Mouse (Mus musculus) CD8-positive naive resting alpha-beta T cell, adult 2 months (primary cell): ENCODE results near the gene Pym1.

Experiments
- DNase-seq, 2 experiments: peaks; one replicate each; pipeline ENCODE4 v3.0.0; 2022; ENCODE audit warnings: low read depth in 2 of 2, low spot score in 2 of 2

Pym1 gene

GRCm38 (mm10) chr10:128744680-128745601 is 2.7 kb upstream of the Pym1 start, which contains the start of gene Dgka:
TSS of gene Dgka (minus strand) at chr10:128744855.
- DNase-seq = peak; percentile 58 to 72

- DNase-seq = peak; percentile 83 to 89
These were observed 1.6 kb upstream of the Pym1 start for GRCm38 (mm10) chr10:128745946-128746613.

GRCm38 (mm10) chr10:128746972-128747645 is 580 bp upstream of the Pym1 start:
- no peak for DNase-seq

DNA sequence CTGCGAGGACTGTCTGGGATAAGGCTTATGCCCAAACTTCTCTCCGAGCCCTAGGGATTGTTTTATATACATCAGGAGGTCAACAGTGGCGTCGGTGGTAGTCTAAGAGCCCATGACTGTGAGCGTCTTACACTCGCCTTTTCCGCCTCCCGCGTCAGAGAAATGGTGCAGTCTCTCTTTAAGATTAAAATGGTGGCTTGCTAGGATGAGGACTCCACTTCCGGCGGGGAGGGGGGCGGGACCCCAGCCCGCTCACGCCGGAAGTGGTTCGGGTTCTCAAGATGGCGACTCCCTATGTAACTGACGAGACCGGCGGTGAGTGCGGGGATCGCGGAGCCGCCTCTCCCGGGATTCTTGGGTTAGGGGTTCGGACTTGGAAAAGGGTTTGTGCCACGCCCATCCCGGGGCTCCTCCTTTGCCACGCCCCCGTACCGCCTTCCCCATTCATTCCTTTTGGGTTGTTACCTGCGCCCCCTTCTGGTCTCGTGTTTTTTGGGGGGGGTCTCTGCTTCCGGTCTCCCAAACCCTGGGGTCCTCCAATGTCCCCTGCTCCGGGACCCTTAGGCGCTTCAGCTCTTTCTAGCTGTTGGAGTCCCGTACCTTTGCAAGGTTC is 669 bp downstream of the Pym1 start:
- peak; percentile 62 to 67 for DNase-seq

- DNase-seq = peak in 1 of 2 experiments; percentile 15
These were observed 25.2 kb downstream of the Pym1 start for GRCm38 (mm10) chr10:128772895-128773294.

GRCm38 (mm10) chr10:128773685-128774084 is 26.0 kb downstream of the Pym1 start:
- no peak for DNase-seq

DNA sequence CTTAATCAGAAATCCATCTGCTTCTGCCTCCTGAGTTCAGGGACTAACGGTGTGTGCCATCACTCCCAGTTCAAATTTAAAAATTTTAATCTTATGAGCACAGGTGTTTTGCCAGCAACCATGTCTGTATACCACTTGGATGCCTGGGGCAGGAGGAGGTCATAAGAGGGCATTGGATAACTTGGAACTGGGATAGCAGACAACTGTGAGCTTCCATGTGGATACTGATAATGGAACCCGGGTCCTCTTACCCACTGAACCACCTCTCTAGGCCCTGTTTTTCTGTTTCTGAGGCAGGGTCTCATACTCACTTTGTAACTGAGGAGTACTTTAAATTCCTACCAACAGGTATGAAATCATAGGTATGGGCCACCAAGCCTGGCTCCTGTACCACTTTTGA is 30.8 kb downstream of the Pym1 start:
- DNase-seq = no peak

DNA sequence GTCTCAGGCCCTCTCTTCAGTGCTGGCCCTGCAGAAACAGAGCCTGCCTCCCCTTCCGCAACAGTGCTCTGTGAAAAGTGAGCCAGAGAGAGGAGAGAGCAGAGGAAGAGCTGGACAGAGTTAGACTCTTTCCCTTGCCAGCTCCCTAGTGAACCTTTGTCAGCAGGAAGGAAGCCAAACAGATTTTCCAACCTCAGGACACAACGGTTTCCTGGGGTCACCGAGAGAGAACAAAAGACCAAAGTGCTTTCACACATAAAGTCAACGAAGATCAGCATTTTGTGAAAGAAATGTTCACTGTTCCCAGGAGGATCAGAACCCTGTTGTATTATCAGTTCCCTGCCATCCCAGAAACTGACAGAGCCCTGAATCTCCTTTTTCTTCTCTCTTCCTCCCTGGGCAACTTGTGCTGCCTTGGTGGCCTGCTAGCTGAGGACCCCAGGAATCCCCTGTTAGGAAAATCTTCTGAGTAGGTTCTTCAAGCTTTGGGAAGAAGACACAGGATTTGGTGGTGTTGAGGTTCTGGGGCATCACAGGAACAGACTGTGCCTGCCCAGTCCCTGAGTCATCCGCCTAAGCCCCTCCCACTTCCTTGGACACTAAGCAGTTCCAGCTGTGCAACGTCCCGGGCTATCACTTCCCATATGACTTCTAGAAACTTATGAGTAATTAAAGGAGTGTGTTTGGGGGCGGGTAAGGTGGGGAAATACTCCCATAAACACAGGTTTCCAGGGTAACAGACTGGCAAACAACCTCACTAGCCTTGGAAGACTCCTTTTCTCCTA is 31.5 kb downstream of the Pym1 start:
- DNase-seq = no peak

DNA sequence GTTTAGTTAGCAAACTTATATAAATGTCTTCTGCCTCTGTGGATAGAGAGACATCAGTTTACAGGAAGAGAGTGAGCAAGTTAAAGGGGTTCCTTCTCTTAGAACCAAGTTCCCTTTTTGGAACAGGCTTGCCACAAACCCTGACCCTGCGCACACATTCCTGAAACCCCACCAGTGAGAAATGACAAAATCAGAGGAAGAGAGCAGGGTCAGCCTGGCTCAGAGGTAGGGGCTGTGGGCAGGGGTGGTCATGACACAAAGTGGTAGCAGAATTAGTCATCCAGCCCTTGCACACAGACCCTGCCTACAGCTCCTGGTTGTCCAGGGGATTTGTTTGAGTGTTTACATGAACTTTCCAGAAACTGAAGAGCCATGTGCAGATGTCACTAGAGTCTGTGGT is 32.5 kb downstream of the Pym1 start:
- DNase-seq = no peak

GRCm38 (mm10) chr10:128790398-128791124 is 42.9 kb downstream of the Pym1 start, which contains the start of gene Mmp19:
TSS of gene Mmp19 (plus strand) at chr10:128790910.
- DNase-seq = no peak

DNA sequence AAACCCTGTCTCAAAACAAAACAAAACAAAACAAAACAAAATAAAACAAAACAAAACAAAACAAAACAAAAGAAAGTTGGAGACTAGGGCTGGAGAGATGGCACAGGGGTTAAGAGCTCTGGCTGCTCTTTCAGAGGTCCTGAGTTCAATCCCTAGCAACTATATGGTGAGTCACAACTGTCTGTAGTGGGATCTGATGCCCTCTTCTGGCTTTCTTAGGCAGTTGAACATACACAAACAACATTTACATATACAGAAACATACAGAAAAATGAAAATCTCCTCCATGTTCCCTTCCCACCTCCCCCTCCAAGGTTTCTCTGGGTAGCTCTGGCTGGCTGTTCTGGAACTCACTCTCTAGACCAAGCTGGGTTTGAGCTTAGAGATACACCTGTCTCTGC is 44.4 kb downstream of the Pym1 start:
- no peak for DNase-seq

GRCm38 (mm10) chr10:128793258-128793657 is 45.6 kb downstream of the Pym1 start:
- DNase-seq = no peak

GRCm38 (mm10) chr10:128794391-128794790 is 46.7 kb downstream of the Pym1 start:
- no peak for DNase-seq

DNA sequence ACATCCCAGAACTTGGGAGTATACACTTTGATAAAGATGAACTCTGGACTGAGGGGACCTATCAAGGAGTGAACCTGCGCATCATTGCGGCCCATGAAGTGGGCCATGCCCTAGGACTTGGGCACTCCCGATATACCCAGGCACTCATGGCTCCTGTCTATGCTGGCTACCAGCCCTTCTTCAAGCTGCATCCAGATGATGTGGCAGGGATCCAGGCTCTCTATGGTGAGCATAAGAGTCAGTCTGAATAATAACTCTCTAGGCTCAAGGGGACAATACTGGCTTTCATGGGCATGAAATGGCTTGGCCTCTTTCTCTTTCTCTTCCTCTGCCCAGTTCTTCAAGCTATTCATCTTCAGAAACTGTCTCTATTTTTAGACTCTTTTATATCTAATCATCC is 47.9 kb downstream of the Pym1 start:
- no peak for DNase-seq

DNA sequence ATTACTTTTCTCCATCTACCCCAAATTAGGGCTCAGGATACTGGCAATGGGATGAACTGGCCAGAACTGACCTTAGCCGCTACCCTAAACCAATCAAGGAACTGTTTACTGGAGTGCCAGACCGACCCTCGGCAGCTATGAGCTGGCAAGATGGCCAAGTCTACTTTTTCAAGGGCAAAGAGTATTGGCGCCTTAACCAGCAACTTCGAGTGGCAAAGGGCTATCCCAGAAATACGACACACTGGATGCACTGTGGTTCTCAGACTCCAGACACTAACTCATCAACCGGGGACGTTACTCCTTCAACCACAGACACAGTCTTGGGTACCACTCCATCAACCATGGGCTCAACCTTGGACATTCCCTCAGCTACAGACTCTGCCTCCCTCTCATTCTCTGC is 51.0 kb downstream of the Pym1 start:
- no peak for DNase-seq

DNA sequence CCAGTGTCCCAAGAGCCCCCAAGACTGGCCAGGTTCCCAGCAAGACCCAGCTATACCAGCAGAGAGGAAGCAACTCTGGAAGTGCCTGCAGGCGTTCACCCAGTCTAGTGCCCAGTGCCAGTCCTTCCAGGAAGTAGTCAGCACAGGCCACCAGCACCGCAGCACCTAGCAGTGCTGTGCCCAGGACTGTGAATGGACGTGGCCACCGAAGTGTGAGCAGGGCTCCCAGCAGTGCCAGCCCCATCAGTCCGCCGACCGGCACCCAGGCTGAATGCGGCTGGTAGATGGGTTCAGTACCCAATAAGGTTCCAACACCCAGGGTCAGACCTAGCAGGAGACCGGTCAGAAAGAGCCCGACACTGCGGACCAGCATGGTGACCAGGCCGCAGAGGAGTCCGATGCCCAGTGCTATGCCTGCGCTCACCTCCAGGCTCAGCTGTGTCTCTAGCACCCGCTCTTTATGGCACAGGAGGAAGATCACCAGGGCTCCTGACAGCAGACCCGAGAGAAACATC is 54.3 kb downstream of the Pym1 start:
- DNase-seq = no peak

DNA sequence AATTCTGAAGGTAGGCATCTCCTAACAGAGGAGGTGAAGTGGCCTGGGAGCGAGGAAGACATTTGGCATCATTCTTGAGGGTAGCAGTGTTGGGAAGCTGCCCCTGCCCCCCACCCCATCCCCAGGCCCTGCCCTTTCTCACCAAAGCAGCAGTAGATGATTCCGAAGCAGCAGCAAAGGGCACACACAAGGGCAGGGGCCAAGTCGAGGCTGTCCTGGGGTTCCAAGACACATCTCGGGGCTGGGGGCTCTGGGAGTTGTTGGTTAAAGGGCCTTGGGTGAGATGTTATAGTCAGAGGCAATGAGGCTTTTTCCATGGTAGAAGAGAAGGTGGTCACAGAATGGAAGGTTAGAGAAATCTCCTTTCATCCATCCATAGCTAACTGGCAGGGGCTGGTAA is 55.3 kb downstream of the Pym1 start:
- no peak for DNase-seq

DNA sequence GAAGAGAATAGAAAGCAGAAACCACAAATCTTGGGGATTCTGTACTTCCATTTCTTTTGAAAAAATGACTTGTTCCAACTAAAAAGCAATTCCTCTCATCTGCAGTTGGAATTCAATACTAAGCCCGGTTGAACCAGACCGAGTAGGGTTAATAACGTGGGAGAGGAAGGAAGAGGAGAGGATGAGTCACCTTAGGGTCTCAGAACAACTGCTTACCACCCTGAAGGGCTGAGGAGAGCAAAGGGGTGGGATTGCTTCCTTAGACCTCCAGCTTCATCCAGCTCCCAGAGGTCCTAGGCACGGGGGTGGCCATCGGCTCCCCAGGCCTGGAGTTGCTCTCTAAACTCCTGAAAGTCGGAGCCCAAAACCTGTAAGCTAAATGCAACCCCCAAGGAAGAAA is 55.7 kb downstream of the Pym1 start:
- DNase-seq = no peak

DNA sequence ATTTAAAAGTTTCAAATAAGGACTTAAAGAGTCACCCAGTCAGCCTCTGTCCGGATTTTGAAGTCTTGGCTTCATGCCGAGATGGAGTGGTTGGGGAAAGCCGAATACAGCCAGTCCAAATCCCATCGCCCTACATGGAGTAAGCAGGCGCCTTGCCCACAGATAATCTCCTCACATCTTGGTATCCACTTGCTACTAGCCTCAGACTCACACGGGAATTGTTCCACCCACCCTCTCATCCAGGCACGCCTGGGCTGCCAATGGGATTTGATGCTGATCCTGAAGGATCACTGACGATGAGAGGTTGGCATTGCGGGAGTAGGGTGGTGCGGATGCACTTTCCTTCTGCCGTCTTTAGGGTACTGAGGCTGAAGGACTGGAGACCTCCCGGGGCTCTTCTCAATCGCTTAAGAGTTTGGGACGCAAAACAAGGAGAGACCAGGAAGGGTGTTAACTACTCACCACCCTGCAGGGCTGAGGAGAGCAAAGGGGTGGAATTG is 56.1 kb downstream of the Pym1 start, which contains the start of gene Dnajc14:
Gene Dnajc14 (plus strand): TSS at position 292 of the 500 bp plus-strand sequence.
- DNase-seq = no peak
